Comparison of ENCODE assay signal across 8 mouse cellular contexts in the genomic region with DNA sequence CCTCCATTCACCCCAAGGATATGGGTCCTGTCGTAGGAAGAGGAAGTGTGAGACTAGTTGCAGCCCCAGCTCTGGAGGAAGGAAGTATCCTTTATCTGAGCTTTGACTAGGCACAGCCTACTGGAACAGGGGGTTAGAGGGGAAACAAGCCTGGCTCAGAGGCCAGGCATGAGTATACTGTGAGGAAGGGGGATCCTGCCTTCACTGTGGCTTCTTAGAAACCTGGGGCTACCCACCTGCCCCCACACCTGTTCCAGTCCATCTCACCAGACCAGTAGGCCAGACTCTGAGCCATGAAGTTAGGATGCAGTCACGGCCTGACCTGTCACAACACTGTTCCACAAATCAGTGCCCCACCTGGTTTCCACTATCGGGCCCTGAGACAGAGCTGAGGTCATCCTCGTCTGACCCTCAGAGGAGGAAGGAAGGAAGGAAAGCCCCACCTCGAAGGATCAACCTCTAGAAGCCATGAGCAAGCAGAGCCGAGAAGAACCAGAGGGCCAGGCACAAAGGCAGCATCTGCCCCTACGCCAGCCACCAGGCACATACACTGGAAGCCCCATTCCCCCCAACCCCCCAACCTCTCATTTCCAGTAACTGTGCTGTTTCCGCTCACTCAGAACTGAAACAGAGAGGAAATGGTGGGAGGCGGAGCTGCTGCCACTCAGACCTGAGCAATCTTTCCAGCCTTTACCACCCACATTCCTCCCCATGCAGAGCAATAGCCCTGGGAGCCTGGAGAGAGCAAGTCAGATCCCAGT. TPM values are rescaled to one million over a fixed set of nuclear protein-coding genes. Genes with fewer than 3 reads are reported as not detected.
DNase-seq lines count a peak whose midpoint lies in the region; ATAC-seq and TF ChIP-seq lines count a peak whose summit lies in the region.

No protein-coding gene starts in this region.

- no peaks in the 10 kb centered on the region for H3K9me3 ChIP-seq in forebrain, embryonic 12.5 days
- no peaks in the 10 kb centered on the region for H3K9me3 ChIP-seq in intestine, postnatal 0 days (ENCODE audit: control insufficient read depth)

- 37% methylated on average over 9 of the region's 9 CpGs for WGBS in forebrain, embryonic 12.5 days
- WGBS in intestine, postnatal 0 days: 38% methylated on average over 9 of the region's 9 CpGs

- H3K4me3 ChIP-seq in forebrain, embryonic 12.5 days (replicated peaks): peak overlapping the region; percentile 8
- H3K4me3 ChIP-seq in intestine, postnatal 0 days (ENCODE audit: low read depth, low read length): no peak overlapping the region

- no peaks in the 10 kb centered on the region for H3K27me3 ChIP-seq in forebrain, embryonic 12.5 days
- no peaks in the 10 kb centered on the region for H3K27me3 ChIP-seq in intestine, postnatal 0 days (replicated peaks; ENCODE audit: control insufficient read depth, insufficient read depth, low read length)

- TF ChIP-seq CTCF in intestine, postnatal 0 days (IDR thresholded peaks at IDR 0.05; ENCODE audit: low read depth): no peak

- H3K4me1 ChIP-seq in forebrain, embryonic 12.5 days: peaks cover 100% of the 10 kb centered on the region
- peaks cover 21% of the 10 kb centered on the region for H3K4me1 ChIP-seq in intestine, postnatal 0 days (replicated peaks; ENCODE audit: control insufficient read depth, insufficient read depth, low read length)

- peaks cover 34% of the 10 kb centered on the region for H3K36me3 ChIP-seq in forebrain, embryonic 12.5 days (replicated peaks)
- peaks cover 5% of the 10 kb centered on the region; the same call in 1 of the 2 replicates for H3K36me3 ChIP-seq in intestine, postnatal 0 days (ENCODE audit: control insufficient read depth, insufficient read depth)

- H3K27ac ChIP-seq in forebrain, embryonic 12.5 days: peak overlapping the region; percentile 99
- H3K27ac ChIP-seq in intestine, postnatal 0 days (ENCODE audit: low read depth, low read length): peak overlapping the region; percentile 70

- DNase-seq in spleen, postnatal 36 days (ENCODE audit: low spot score in 2 of 2): peak; percentile 38 to 48
- no peak for DNase-seq in spleen, postnatal 14 days (ENCODE audit: low spot score in 2 of 2)
- peak; percentile 73 for DNase-seq in thymus, postnatal 25 days
- DNase-seq in right cerebral cortex, postnatal 25 days: no peak
- DNase-seq in layer of hippocampus, adult 11-12 months (ENCODE audit: low spot score): no peak

- peak overlapping the region; percentile 12; the same call in 1 of the 2 replicates for H3K9ac ChIP-seq in forebrain, embryonic 12.5 days
- H3K9ac ChIP-seq in intestine, postnatal 0 days (ENCODE audit: low read depth, low read length): no peak overlapping the region

- H3K4me2 ChIP-seq in forebrain, embryonic 12.5 days: peak overlapping the region; percentile 28
- peak overlapping the region; percentile 30 for H3K4me2 ChIP-seq in intestine, postnatal 0 days (replicated peaks; ENCODE audit: low read depth)

- 0 out of 2 replicates have a peak, but pooled peaks have one; percentile 24 for ATAC-seq in forebrain, embryonic 12.5 days (ENCODE audit: low FRiP score)
- ATAC-seq in intestine, postnatal 0 days: no peak
- ATAC-seq in megakaryocyte, adult 5-6 weeks (ENCODE audit: poor library complexity, severe bottlenecking): peak; percentile 88

RNA-seq across cellular contexts. Expression of a gene that starts 23.3 kb away (rescaled TPM):
- 49.5 and 61.8 TPM in 2 replicates for polyA plus RNA-seq in forebrain, embryonic 12.5 days (2016; fragmentation: Nextera tagmentation; extraction: Ambion mirVana)
- polyA plus RNA-seq in intestine, postnatal 0 days (2015; fragmentation: Nextera tagmentation; extraction: Ambion mirVana): 3.6 and 3.7 TPM in 2 replicates
- total RNA-seq in megakaryocyte, adult 5-6 weeks (2015): 37.6 and 43.0 TPM in 2 replicates
- 22.3 and 48.3 TPM in 2 replicates for total RNA-seq in megakaryocyte, adult 5-6 weeks (2017)

RNA-seq across cellular contexts. Expression of a gene that starts 48.2 kb away (rescaled TPM):
- polyA plus RNA-seq in forebrain, embryonic 12.5 days (2016; fragmentation: Nextera tagmentation; extraction: Ambion mirVana): 30.0 and 33.9 TPM in 2 replicates
- polyA plus RNA-seq in intestine, postnatal 0 days (2015; fragmentation: Nextera tagmentation; extraction: Ambion mirVana): 17.4 and 18.3 TPM in 2 replicates
- 41.6 and 43.9 TPM in 2 replicates for total RNA-seq in megakaryocyte, adult 5-6 weeks (2015)
- 31.1 and 34.6 TPM in 2 replicates for total RNA-seq in megakaryocyte, adult 5-6 weeks (2017)

Comparison
In these comparisons a context has a peak if more than half of its experiments do, and no peak if none do; other contexts are left out.
1. DNase-seq: peak in spleen, postnatal 36 days (2 of 2) and thymus, postnatal 25 days (single experiment); none in spleen, postnatal 14 days (0 of 2), right cerebral cortex, postnatal 25 days (single experiment) and layer of hippocampus, adult 11-12 months (single experiment).
2. RNA of a gene that starts 23.3 kb away (polyA plus RNA-seq): 49.5 to 61.8 TPM in forebrain, embryonic 12.5 days; 3.6 to 3.7 TPM in intestine, postnatal 0 days; every median in the first group is over 10 times any median in the second.